Mouse (Mus musculus) intestine, embryonic 16.5 days (tissue): ENCODE measurements around the gene Rnf135. TPM values are rescaled to one million over a fixed set of nuclear protein-coding genes. Genes with fewer than 3 reads are reported as not detected.
"Not testable (repeated sequence)": the region's sequence is repeated elsewhere in the genome, so short reads cannot be mapped to it uniquely, and the experiment has no call there.

Source experiments
- ATAC-seq: fragments of 200-750 bp; cut with Nextera tagmentation; 2 replicates; pipeline ENCODE4 v1.8.0; 2017; ENCODE audit warnings: moderate TSS enrichment, moderate library complexity
- H3K27ac ChIP-seq: fragments of 300-500 bp; sonication (generic); 2 replicates; pipeline ENCODE4 v1.5.1; 2014; ENCODE audit warnings: mild to moderate bottlenecking, low read length
- H3K27me3 ChIP-seq: fragments of 300-500 bp; sonication (generic); replicated peaks from 2 replicates; pipeline ENCODE4 v1.6.1; 2014; ENCODE audit warnings: low read length, control low read depth, mixed read lengths; ENCODE audit not compliant: control insufficient read depth, insufficient read depth
- H3K36me3 ChIP-seq: fragments of 300-500 bp; sonication (generic); 2 replicates; pipeline ENCODE4 v1.6.1; 2014; ENCODE audit warnings: low read length, control low read depth; ENCODE audit not compliant: control insufficient read depth, insufficient read depth
- H3K4me1 ChIP-seq: fragments of 300-500 bp; sonication (generic); 2 replicates; pipeline ENCODE4 v1.6.1; 2014; ENCODE audit warnings: low read length, control low read depth, mixed read lengths; ENCODE audit not compliant: control insufficient read depth, insufficient read depth
- H3K4me2 ChIP-seq: fragments of 300-500 bp; sonication (generic); 2 replicates; pipeline ENCODE4 v1.6.1; 2014; ENCODE audit warnings: low read depth, low read length, control low read depth
- H3K4me3 ChIP-seq: fragments of 300-500 bp; sonication (generic); 2 replicates; pipeline ENCODE4 v1.5.1; 2014; ENCODE audit warnings: mild to moderate bottlenecking, low read length
- H3K9ac ChIP-seq: fragments of 300-500 bp; sonication (generic); 2 replicates; pipeline ENCODE4 v1.6.1; 2014; ENCODE audit warnings: low read depth, low read length
- H3K9me3 ChIP-seq: fragments of 300-500 bp; sonication (generic); 2 replicates; pipeline ENCODE4 v1.6.1; 2016; ENCODE audit warnings: low read length, control low read depth; ENCODE audit not compliant: control insufficient read depth
- WGBS: fragments of 180-500 bp; shearing (Covaris S2); extraction: QIAGEN DNeasy Blood & Tissue Kit; methylation state at CpG from one replicate; pipeline ENCODE4 v1.1.7; 2014; 5-methylcytosine and 5-hydroxymethylcytosine counted together
- polyA plus RNA-seq: library from polyadenylated mRNA; unstranded; fragments of >200 nt; fragmentation: Nextera tagmentation; extraction: Ambion mirVana; gene quantifications from 2 replicates; pipeline ENCODE4 v1.2.1, GENCODE M21; 2015

Gene Rnf135
- polyA plus RNA-seq, 1 experiment from 2014 or later: 11.8 TPM

DNA sequence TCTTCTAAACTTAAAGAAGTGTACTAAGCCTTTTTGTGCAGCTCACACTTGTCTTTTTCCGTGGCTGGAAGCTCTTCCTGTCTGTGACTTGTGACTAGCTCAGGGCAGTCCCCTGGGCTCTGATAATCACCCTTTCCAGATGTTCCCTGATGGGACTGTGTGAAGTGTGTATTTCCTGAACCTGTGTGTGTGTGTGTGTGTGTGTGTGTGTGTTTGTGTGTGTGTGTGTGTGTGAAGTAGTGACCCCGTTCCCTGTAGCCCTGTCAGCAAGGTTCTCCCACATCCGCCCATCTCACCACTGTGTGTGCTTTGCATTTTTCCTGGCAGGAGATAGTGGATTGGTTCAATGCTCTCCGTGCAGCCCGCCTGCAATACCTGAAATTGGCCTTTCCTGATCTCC, 13.3 kb upstream of the Rnf135 start:
- no peak overlapping the region for H3K4me3 ChIP-seq
- no peaks in the 10 kb centered on the region for H3K27me3 ChIP-seq
- ATAC-seq: no peak
- H3K27ac ChIP-seq: no peak overlapping the region
- H3K9ac ChIP-seq: no peak overlapping the region
- H3K36me3 ChIP-seq: no peaks in the 10 kb centered on the region
- H3K4me1 ChIP-seq: peaks cover 4% of the 10 kb centered on the region; the same call in 1 of the 2 replicates
- H3K4me2 ChIP-seq: no peak overlapping the region
- H3K9me3 ChIP-seq: no peaks in the 10 kb centered on the region
- 64% methylated on average over 5 of the region's 5 CpGs for WGBS

DNA sequence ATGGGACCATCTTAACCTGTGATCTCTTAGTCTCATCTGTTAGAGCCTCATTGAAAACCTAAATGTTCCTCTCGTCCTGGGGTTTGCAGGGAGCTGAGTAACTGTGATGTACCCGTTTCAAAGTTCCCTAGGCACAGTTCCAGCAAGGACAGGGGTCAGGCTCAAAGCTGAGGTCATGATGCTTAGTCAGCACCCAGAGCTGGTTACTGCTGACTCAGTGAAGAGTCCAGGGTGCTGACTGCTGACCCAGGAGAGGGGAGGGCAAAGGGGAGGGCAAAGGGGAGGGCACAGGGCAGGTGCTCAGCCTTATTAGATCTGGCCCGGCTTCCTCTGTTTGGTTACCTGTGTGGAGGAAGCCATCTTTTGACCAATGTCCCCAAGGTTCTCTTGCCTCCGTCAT, 11.8 kb upstream of the Rnf135 start:
- no peak overlapping the region for H3K27ac ChIP-seq
- H3K4me2 ChIP-seq: no peak overlapping the region
- H3K27me3 ChIP-seq: no peaks in the 10 kb centered on the region
- WGBS: 62% methylated on average over 4 of the region's 4 CpGs
- H3K4me1 ChIP-seq: peaks cover 4% of the 10 kb centered on the region; the same call in 1 of the 2 replicates
- peak; percentile 58 for ATAC-seq
- H3K36me3 ChIP-seq: no peaks in the 10 kb centered on the region
- H3K9me3 ChIP-seq: no peaks in the 10 kb centered on the region
- H3K9ac ChIP-seq: no peak overlapping the region
- H3K4me3 ChIP-seq: no peak overlapping the region

DNA sequence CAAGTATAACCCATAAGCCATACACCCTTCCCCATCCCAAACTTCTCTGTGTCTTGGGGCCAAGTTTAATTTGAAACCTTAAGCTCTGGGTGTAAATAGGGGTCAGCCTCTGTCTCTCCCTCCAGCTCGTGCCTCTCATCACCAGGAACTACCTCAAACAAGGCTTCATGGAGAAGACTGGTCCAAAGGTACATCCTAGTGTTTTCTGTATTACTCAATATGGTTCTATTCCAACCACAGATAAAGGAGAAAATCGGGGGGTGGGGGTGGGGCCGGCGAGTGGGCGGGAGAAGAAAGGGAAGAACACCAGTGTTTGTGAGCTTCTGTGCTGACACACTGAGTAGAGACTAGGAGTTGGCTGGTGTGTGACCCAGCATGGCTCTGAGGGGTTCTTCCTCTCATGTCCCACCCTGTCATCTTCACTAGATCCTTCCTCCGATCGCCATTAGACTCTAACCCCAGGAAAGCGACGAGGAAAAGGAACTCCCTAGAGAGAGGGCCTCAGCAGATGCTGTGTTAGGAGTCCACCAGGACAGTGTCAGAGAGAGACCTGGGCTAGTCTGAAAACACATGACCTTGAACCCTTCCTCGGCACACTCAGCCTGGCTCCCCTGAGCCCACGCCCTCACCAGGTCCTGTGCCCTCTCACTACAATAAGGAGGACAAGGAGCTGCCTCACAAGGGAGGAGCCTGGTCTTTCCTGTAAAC, 9.5 kb upstream of the Rnf135 start:
- peak; percentile 35 for ATAC-seq
- Histone ChIP-seq H3K9me3 (no peaks in the 10 kb centered on the region), H3K27me3 (no peaks in the 10 kb centered on the region), H3K27ac (no peak overlapping the region), H3K4me1 (peaks cover 2% of the 10 kb centered on the region; the same call in 1 of the 2 replicates), H3K36me3 (no peaks in the 10 kb centered on the region), H3K4me3 (no peak overlapping the region), H3K4me2 (no peak overlapping the region), H3K9ac (no peak overlapping the region)
- WGBS: 71% methylated on average over 11 of the region's 11 CpGs

DNA sequence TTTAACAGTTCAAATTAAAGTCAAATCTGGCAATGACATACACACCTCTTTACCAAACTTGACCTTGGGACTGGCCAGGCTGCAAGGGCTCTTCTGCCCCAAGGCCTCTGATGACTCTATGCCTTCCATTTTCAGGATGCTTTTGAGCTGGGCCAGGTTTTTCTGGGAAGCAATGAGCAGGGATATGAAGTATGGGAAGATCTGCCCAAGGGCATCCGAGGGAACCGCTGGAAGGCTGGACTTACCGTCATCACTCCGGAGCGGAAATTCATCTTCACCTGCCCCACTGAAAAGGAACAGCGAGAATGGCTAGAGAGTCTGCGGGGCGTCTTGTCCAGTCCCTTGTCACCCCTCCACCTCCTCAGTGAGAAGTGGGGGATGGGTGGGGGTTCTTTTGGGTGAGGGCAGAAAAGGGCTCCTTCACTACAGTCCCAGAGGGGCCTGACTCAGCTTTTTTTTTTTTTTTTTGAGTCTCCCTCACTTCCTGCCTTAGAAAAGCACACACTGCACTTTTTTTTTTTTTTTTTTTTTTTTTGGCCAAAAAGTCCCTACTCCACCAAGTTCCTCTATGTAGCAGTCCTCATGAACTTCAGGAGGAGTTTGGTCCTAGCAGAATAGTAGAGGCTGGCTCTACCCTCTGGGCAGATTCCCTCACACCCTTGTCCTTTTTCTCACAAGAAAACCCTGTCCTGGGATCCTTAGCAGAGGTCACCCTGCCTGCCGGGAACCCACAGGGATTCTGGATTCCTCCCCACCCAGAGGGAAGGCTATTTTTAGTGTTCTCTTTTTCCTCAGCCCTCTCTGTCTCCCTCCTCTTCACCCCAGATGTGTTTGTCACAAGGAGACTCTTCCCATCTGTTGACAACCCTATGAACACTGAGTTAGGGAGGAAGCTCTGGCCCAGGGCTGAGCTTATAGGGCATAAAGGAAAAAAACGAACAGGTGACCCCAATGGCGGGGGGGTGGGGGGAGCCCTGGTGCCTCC, 6.4 kb upstream of the Rnf135 start:
- H3K27ac ChIP-seq: peak overlapping the region; percentile 23; the same call in 1 of the 2 replicates
- no peak overlapping the region for H3K9ac ChIP-seq
- H3K4me2 ChIP-seq: no peak overlapping the region
- H3K27me3 ChIP-seq: no peaks in the 10 kb centered on the region
- H3K36me3 ChIP-seq: no peaks in the 10 kb centered on the region
- H3K4me3 ChIP-seq: no peak overlapping the region
- no peak for ATAC-seq
- H3K4me1 ChIP-seq: peaks cover 2% of the 10 kb centered on the region; the same call in 1 of the 2 replicates
- 71% methylated on average over 11 of the region's 11 CpGs for WGBS
- H3K9me3 ChIP-seq: no peaks in the 10 kb centered on the region

DNA sequence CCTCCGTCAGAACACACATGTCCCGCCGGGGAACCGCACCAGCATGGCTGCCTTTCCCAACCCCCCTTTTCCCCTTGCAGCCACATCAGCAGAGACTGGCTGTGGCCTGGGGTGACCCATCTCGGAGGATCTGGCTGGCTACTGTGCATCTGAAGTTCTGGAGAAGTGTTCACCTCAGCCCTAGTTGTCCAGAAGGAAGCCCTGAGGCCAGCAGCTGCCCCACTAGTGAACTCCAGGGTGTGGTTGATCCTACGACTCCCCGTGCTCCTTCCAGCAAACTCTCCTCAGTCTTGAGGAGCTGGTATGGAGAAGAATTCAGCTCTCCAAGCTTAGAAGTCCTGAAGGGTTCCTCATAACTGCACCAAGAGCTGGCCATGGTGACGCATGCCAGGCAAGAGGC, 5.3 kb upstream of the Rnf135 start:
- Histone ChIP-seq H3K36me3 (no peaks in the 10 kb centered on the region), H3K9ac (no peak overlapping the region), H3K9me3 (no peaks in the 10 kb centered on the region), H3K27ac (no peak overlapping the region), H3K4me3 (no peak overlapping the region), H3K4me1 (peaks cover 2% of the 10 kb centered on the region; the same call in 1 of the 2 replicates), H3K27me3 (no peaks in the 10 kb centered on the region), H3K4me2 (no peak overlapping the region)
- ATAC-seq: no peak
- WGBS: 83% methylated on average over 8 of the region's 8 CpGs

DNA sequence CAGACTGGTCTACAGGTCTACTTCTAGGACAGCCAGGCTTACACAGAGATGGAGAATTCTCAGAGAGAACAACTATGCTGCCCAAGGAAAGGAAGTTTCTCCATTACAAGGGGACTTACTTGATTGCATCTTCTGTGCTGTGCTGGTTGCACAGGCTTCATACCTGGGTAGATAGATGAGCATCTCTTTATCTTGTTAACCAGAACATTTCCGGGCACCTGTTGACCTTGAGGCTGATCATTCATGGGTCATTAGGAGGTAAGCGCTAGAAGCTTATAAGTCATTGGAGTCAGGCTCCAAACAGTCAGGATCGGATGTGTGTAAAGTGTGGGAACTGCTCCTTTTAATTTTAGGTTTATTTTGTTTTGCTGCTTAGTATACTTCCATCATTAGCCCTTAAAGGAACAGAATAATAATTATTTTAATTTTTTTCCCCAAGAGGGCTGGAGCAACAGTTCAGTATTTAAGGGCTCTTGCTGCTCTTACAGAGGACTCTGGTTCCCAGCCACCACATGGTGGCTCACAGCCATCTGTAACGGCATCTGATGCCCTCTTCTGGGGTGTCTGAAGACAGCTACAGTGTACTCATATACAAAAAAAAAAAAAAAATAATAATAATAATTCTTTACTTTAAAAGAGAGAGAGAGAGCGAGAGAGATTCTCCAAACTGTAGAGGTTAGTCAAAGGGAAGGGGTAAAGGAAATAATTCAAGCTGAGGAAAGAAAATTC, 2.5 kb upstream of the Rnf135 start:
- Histone ChIP-seq H3K27ac (no peak overlapping the region), H3K4me2 (no peak overlapping the region), H3K4me3 (no peak overlapping the region), H3K9ac (no peak overlapping the region), H3K9me3 (no peaks in the 10 kb centered on the region), H3K36me3 (no peaks in the 10 kb centered on the region), H3K4me1 (peaks cover 5% of the 10 kb centered on the region; the same call in 1 of the 2 replicates), H3K27me3 (no peaks in the 10 kb centered on the region)
- 71% methylated on average over 5 of the region's 5 CpGs for WGBS
- no peak for ATAC-seq

DNA sequence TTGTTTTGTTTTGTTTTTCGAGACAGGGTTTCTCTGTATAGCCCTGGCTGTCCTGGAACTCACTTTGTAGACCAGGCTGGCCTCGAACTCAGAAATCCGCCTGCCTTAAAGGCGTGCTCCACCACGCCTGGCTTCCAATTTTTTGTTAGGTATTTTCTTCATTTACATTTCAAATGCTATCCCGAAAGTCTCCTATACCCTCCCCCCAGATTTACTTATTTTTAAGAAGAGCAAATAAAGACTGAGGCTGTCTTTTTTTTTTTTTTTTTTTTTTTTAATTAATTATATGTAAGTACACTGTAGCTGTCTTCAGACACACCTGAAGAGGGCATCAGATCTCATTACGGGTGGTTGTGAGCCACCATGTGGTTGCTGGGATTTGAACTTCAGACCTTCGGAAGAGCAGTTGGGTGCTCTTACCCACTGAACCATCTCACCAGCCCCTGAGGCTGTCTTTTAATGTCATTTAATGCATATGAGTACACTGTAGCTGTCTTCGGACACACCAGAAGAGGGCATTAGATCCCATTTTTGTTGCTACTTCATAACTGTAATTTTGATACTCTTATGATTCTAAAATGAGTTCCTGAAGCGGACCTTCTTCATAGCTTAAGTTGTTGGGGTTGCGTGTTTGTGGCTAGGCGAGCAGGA, 472 bp upstream of the Rnf135 start:
- Histone ChIP-seq H3K4me3 (peak overlapping the region; percentile 82), H3K9ac (peak overlapping the region; percentile 83), H3K4me2 (peak overlapping the region; percentile 47), H3K27ac (peak overlapping the region; percentile 89; the same call in 1 of the 2 replicates)
- H3K36me3 ChIP-seq, H3K27me3 ChIP-seq, H3K4me1 ChIP-seq, H3K9me3 ChIP-seq: not testable (repeated sequence)
- peak; percentile 89 for ATAC-seq
- WGBS: 44% methylated on average over 12 of the region's 12 CpGs

DNA sequence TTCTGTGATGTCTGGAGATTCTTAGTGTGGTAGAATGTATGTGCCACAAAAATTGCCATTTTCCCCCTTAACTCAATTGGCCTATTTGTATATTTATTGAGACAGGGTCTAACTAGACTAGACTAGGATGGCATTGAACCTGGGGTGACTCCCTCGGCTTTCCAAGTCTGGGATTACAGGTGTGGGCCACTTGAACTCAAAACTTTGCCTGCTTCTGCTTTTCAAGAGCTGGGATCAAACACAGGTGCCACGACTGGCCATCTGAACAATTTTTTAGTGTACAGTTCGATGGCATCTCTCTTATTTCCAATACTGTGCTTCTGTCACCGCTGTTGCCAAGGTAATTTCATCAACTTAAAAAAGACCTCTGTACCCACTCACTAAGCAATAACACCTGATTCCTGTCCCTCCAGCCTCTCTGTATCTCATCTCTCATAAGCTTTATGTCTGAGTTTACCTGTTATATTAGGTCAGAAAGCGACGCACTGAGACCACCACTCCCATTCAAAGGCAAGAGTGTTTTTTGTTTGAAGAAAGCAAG, 950 bp downstream of the Rnf135 start:
- WGBS: 83% methylated on average over 6 of the region's 6 CpGs
- Histone ChIP-seq H3K4me3 (peak overlapping the region; percentile 82), H3K27ac (no peak overlapping the region; the same call in 1 of the 2 replicates), H3K36me3 (no peaks in the 10 kb centered on the region), H3K4me1 (peaks cover 5% of the 10 kb centered on the region; the same call in 1 of the 2 replicates), H3K4me2 (peak overlapping the region; percentile 47), H3K9ac (peak overlapping the region; percentile 83; the same call in 1 of the 2 replicates), H3K9me3 (no peaks in the 10 kb centered on the region), H3K27me3 (no peaks in the 10 kb centered on the region)
- ATAC-seq: no peak
